Mouse (Mus musculus) heart, embryonic 14.5 days (tissue): ENCODE data around the gene Cdc42bpg. TPM values are rescaled to one million over a fixed set of nuclear protein-coding genes. Genes with fewer than 3 reads are reported as not detected.
A peak's percentile ranks its signal among the peaks of the same experiment; 100 is the strongest.

ENCODE experiments used
- ATAC-seq: fragments of 200-750 bp; cut with Nextera tagmentation; 2 replicates; pipeline ENCODE4 v1.8.0; 2017; ENCODE audit warnings: low read depth, moderate TSS enrichment; ENCODE audit not compliant: insufficient number of reproducible peaks, insufficient read depth, low FRiP score
- H3K27ac ChIP-seq, 2 experiments: fragments of 200-500 bp in 1 of 2; fragments of 300-500 bp in 1 of 2; sonication (generic) in 1 of 2; replicated peaks in 1 of 2; 2 replicates each; pipeline ENCODE4 v1.5.1; 2012 to 2014; ENCODE audit warnings: low read depth in 2 of 2, low read length in 2 of 2, control low read depth in 1 of 2, mild to moderate bottlenecking in 1 of 2, mixed read lengths in 1 of 2; ENCODE audit not compliant: control insufficient read depth in 1 of 2, insufficient read depth in 1 of 2
- H3K27me3 ChIP-seq: fragments of 300-500 bp; sonication (generic); 2 replicates; pipeline ENCODE4 v1.6.1; 2014; ENCODE audit warnings: mild to moderate bottlenecking, low read length, control low read depth; ENCODE audit not compliant: control insufficient read depth, insufficient read depth
- H3K36me3 ChIP-seq: fragments of 300-500 bp; sonication (generic); 2 replicates; pipeline ENCODE4 v1.6.1; 2014; ENCODE audit warnings: mild to moderate bottlenecking, control low read depth, low read length, mixed read lengths; ENCODE audit not compliant: control insufficient read depth, insufficient read depth
- H3K4me1 ChIP-seq, 2 experiments: fragments of 200-500 bp in 1 of 2; fragments of 300-500 bp in 1 of 2; sonication (generic) in 1 of 2; 2 replicates each; pipeline ENCODE4 v1.6.1; 2012 to 2014; ENCODE audit warnings: low read length in 2 of 2, control low read depth in 1 of 2, mixed read lengths in 1 of 2; ENCODE audit not compliant: control insufficient read depth in 2 of 2, insufficient read depth in 2 of 2
- H3K4me2 ChIP-seq: fragments of 300-500 bp; sonication (generic); 2 replicates; pipeline ENCODE4 v1.6.1; 2014; ENCODE audit warnings: mild to moderate bottlenecking, low read length
- H3K4me3 ChIP-seq, 2 experiments: fragments of 200-500 bp in 1 of 2; fragments of 300-500 bp in 1 of 2; sonication (generic) in 1 of 2; 2 replicates each; pipeline ENCODE4 v1.5.1; 2012 to 2014; ENCODE audit warnings: low read length in 2 of 2, mild to moderate bottlenecking in 2 of 2, control low read depth in 1 of 2, low read depth in 1 of 2, moderate library complexity in 1 of 2; ENCODE audit not compliant: control insufficient read depth in 1 of 2, insufficient read depth in 1 of 2
- H3K9ac ChIP-seq: fragments of 300-500 bp; sonication (generic); 2 replicates; pipeline ENCODE4 v1.6.1; 2014; ENCODE audit warnings: mild to moderate bottlenecking, low read length
- H3K9me3 ChIP-seq: fragments of 300-500 bp; sonication (generic); 2 replicates; pipeline ENCODE4 v1.6.1; 2016; ENCODE audit warnings: low read length, control low read depth; ENCODE audit not compliant: control insufficient read depth
- WGBS: fragments of 180-500 bp; shearing (Covaris S2); extraction: QIAGEN DNeasy Blood & Tissue Kit; methylation state at CpG from one replicate; pipeline ENCODE4 v1.1.7; 2014; 5-methylcytosine and 5-hydroxymethylcytosine counted together
- polyA plus RNA-seq: library from polyadenylated mRNA; unstranded; fragments of >200 nt; fragmentation: Nextera tagmentation; extraction: Ambion mirVana; gene quantifications from 2 replicates; pipeline ENCODE4 v1.2.1, GENCODE M21; 2014

Gene Cdc42bpg
- polyA plus RNA-seq, 1 experiment from 2014 or later: 0.78 TPM

GRCm38 (mm10) chr19:6277661-6278438, 28.4 kb upstream of the Cdc42bpg start:
- H3K27me3 ChIP-seq: no peaks in the 10 kb centered on the region
- peaks cover 37 to 46% of the 10 kb centered on the region in 2 experiments for H3K4me1 ChIP-seq
- H3K4me3 ChIP-seq: peak overlapping the region; percentile 75 to 82
- WGBS: 1% methylated on average over 10 of the region's 10 CpGs
- peak overlapping the region; percentile 80 for H3K4me2 ChIP-seq
- peak overlapping the region; percentile 84 for H3K9ac ChIP-seq
- H3K36me3 ChIP-seq: peaks cover 40% of the 10 kb centered on the region
- H3K9me3 ChIP-seq: no peaks in the 10 kb centered on the region
- 0 out of 2 replicates have a peak, but pooled peaks have one; percentile 15 for ATAC-seq
- peak overlapping the region; percentile 49 to 77 for H3K27ac ChIP-seq

GRCm38 (mm10) chr19:6278439-6279073, 27.7 kb upstream of the Cdc42bpg start:
- peak overlapping the region; percentile 75 to 82 for H3K4me3 ChIP-seq
- H3K27me3 ChIP-seq: no peaks in the 10 kb centered on the region
- H3K27ac ChIP-seq: peak overlapping the region; percentile 49 to 77
- H3K9ac ChIP-seq: peak overlapping the region; percentile 84
- H3K4me1 ChIP-seq: peaks cover 37 to 52% of the 10 kb centered on the region in 2 experiments
- peak overlapping the region; percentile 80 for H3K4me2 ChIP-seq
- WGBS: 29% methylated on average over 6 of the region's 6 CpGs
- H3K36me3 ChIP-seq: peaks cover 47% of the 10 kb centered on the region
- ATAC-seq: no peak
- no peaks in the 10 kb centered on the region for H3K9me3 ChIP-seq

GRCm38 (mm10) chr19:6279481-6280144, 26.6 kb upstream of the Cdc42bpg start:
- H3K36me3 ChIP-seq: peaks cover 51% of the 10 kb centered on the region
- H3K9ac ChIP-seq: peak overlapping the region; percentile 84
- H3K4me2 ChIP-seq: peak overlapping the region; percentile 80
- peaks cover 44 to 63% of the 10 kb centered on the region in 2 experiments for H3K4me1 ChIP-seq
- peak overlapping the region; percentile 33 to 41; a peak in 3 of 4 replicates for H3K27ac ChIP-seq
- H3K9me3 ChIP-seq: no peaks in the 10 kb centered on the region
- 71% methylated on average over 6 of the region's 6 CpGs for WGBS
- ATAC-seq: no peak
- H3K4me3 ChIP-seq: peak overlapping the region; percentile 6 to 75; a peak in 2 of 4 replicates
- no peaks in the 10 kb centered on the region for H3K27me3 ChIP-seq

- no peak for ATAC-seq
- H3K36me3 ChIP-seq: peaks cover 59% of the 10 kb centered on the region
These were observed 25.7 kb upstream of the Cdc42bpg start for GRCm38 (mm10) chr19:6280554-6280953.

GRCm38 (mm10) chr19:6281122-6282020, 24.9 kb upstream of the Cdc42bpg start:
- ATAC-seq: no peak
- peaks cover 56 to 71% of the 10 kb centered on the region in 2 experiments for H3K4me1 ChIP-seq
- H3K27ac ChIP-seq: no peak overlapping the region
- peak overlapping the region; percentile 47 for H3K9ac ChIP-seq
- no peaks in the 10 kb centered on the region for H3K27me3 ChIP-seq
- H3K36me3 ChIP-seq: peaks cover 61% of the 10 kb centered on the region
- no peak overlapping the region for H3K4me3 ChIP-seq
- WGBS: 67% methylated on average over 14 of the region's 14 CpGs
- no peaks in the 10 kb centered on the region for H3K9me3 ChIP-seq
- H3K4me2 ChIP-seq: no peak overlapping the region

More at GRCm38 (mm10) chr19:6280554-6280953, 25.7 kb upstream of the Cdc42bpg start:
- Histone ChIP-seq H3K27me3 (no peaks in the 10 kb centered on the region), H3K4me1 (peaks cover 53 to 70% of the 10 kb centered on the region in 2 experiments), H3K9ac (peak overlapping the region; percentile 47), H3K27ac (no peak overlapping the region), H3K4me2 (0 out of 2 replicates have a peak overlapping the region, but pooled peaks have one; percentile 5), H3K4me3 (no peak overlapping the region), H3K9me3 (no peaks in the 10 kb centered on the region)
- WGBS: 94% methylated on average over 7 of the region's 7 CpGs

- H3K27ac ChIP-seq: no peak overlapping the region
- no peak for ATAC-seq
- H3K4me3 ChIP-seq: no peak overlapping the region
- no peak overlapping the region for H3K9ac ChIP-seq
- H3K4me1 ChIP-seq: peaks cover 62 to 82% of the 10 kb centered on the region in 2 experiments
- peaks cover 69% of the 10 kb centered on the region for H3K36me3 ChIP-seq
- H3K9me3 ChIP-seq: no peaks in the 10 kb centered on the region
- WGBS: 80% methylated on average over 5 of the region's 5 CpGs
- no peak overlapping the region for H3K4me2 ChIP-seq
- no peaks in the 10 kb centered on the region for H3K27me3 ChIP-seq
These were observed 23.3 kb upstream of the Cdc42bpg start for GRCm38 (mm10) chr19:6283001-6283400.
